24 mouse cellular contexts compared by ENCODE assay signal in the genomic region with DNA sequence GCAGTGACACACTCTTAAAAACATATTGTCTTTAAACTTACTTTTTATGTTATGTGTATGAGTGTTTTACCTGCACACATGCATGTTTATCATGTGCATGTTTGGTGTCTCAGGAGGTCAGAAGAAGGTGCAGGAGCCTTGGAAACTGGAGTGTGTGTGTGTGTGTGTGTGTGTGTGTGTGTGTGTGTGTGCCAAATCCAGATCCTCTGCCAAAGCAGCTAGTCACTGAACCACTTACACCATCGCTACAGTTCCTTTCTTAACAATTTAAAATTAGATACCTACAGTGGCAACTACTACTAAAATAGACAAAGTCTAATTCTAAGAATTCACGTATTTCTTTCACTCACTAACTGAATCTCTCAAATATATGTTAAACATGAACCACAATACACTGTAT.
"Had no signal": no experiment of that assay in that cellular context is flagged by ENCODE, and none has a peak within 500 bp of the region (broad histone marks: within the 10 kb centered on the region; RNA-seq: fewer than 3 reads in every experiment).

No protein-coding gene starts in this region.

- H3K27ac ChIP-seq: heart, adult 2 months; heart, embryonic 13.5 days; heart, embryonic 15.5 days; hindbrain, embryonic 13.5 days; hindbrain, embryonic 15.5 days; hindbrain, postnatal 0 days; kidney, embryonic 15.5 days; kidney, postnatal 0 days; limb, embryonic 13.5 days; limb, embryonic 15.5 days; liver, embryonic 12.5 days; liver, embryonic 14.5 days had no signal

- DNase-seq: gastrocnemius, postnatal 14 days; gastrocnemius, postnatal 36 days; heart, adult 11 months; heart, adult 2 months; heart, postnatal 14 days; heart, postnatal 36 days; kidney, adult 11 months; kidney, adult 2 months; kidney, adult 9 months; kidney, postnatal 14 days; kidney, postnatal 36 days; layer of hippocampus, postnatal 36 days; left cerebral cortex, postnatal 4 days had no signal

- H3K4me3 ChIP-seq: heart, adult 2 months; heart, embryonic 13.5 days; heart, embryonic 15.5 days; hindbrain, embryonic 13.5 days; hindbrain, embryonic 15.5 days; kidney, embryonic 15.5 days; limb, embryonic 13.5 days; limb, embryonic 15.5 days; liver, embryonic 12.5 days had no signal
